Mouse (Mus musculus): ENCODE measurements around the gene Csnk2b.
A peak's percentile ranks its signal among the peaks of the same experiment; 100 is the strongest.

GRCm38 (mm10) chr17:35077786-35078233 lies 44.0 kb downstream of the Csnk2b start, which contains the start of gene Ly6g6d:
- TF ChIP-seq CTCF (IDR thresholded peaks at IDR 0.05; ENCODE audit: low read depth) (peak; percentile 63), EP300 (IDR thresholded peaks at IDR 0.05; ENCODE audit: low read depth) (no peak)

Data from liver, postnatal 0 days (tissue).